Mouse (Mus musculus) brain, embryonic 18.5 days (tissue): ENCODE data around the gene Hba-a2.
"Not testable (repeated sequence)": the region's sequence is repeated elsewhere in the genome, so short reads cannot be mapped to it uniquely, and the experiment has no call there.

Experiments
- DNase-seq: peaks from one replicate; pipeline ENCODE4 v3.0.0-alpha.2; 2012; ENCODE audit warnings: low read depth, low spot score

The Hba-a2 gene

DNA sequence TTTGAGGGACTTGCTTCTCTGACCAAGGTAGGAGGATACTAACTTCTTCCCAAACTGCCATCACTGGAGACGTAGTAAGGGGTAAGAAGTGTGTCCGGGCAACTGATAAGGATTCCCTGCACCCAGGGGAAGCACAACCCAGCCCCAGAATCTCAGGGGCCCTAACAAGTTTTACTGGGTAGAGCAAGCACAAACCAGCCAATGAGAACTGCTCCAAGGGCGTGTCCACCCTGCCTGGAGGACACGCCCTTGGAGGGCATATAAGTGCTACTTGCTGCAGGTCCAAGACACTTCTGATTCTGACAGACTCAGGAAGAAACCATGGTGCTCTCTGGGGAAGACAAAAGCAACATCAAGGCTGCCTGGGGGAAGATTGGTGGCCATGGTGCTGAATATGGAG is at the start of gene Hba-a2:
TSS of gene Hba-a2 (plus strand) at position 287 of the 400 bp plus-strand sequence.
- DNase-seq, result not testable (repeated sequence)

DNA sequence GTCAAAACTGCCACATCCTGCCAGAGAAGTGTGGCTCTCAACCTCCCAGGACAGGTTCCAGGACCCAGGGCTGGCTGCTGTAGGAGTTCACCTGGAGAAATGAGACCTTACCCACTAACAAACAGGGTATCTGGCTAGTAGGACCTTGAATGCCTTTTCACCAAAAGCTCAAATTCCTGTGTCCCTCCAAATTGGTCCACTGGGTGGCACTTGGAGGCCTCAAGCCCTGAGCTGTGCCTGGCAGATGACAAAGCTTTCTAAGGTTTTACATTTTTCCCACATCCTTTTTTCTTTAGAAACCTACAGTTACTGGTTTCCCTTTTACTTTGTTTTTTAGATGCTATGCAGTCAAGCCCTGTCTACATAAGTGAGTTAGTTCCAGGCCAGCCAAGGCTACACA is 49.2 kb upstream of the Hba-a2 start:
- DNase-seq, result no peak

DNA sequence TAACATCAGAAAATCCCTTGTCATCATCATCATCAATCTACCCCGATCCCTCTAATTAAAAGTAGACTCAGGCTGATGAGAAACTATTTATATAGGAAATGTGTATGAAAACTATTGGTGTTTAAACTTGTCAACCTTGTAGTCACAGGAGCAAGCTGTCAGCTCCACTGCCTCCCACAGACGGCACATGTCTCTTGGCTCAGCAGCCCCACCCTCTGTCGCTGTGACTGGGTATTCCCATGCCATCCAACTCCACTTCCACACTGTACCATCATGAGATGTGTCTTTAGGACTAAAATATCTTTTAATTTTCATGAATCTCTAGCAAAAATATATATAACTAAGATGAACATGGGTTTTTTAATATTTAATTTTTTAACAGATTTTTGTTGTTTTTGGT is 47.9 kb upstream of the Hba-a2 start:
- DNase-seq, result no peak

DNA sequence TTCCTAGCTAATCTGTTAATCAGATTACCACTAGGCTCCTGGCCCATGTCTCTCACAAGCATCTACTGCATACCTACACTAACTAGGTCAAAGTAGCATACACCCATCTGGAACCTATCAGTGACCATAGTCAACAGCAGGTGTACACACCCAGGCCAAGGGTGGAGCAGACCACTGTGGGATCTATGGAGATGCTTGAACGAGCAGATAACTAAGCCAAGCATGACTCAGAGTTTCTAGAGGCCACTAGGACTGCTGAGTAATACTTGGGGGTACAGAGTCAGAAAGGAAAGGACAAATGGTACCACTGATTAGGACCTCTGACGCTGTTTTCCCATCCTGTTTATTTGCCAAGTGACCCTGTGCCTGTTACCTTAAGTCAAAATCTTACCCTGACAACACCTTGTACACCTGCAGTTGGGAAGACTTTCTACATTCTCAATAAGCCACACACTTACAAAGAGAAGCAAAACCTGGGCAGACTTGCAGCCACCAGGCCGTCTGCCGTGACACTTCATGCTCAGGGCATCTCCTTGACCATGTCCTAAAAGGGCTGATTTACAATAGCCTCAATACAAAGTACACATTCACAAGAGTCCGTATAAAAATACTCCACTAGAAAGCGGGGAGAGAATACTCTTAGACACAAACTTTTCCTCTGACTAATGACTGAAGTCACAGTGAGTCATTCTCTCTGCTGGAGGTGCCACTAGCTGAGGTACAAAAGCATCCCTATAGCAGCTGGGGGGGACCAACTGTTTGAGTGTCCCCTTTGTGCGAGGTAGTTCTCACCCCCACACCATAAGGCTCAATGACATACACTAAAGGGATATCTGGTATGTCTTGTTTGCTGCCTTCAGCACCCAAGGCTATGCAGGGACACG is 45.2 kb upstream of the Hba-a2 start:
- DNase-seq, result no peak

DNA sequence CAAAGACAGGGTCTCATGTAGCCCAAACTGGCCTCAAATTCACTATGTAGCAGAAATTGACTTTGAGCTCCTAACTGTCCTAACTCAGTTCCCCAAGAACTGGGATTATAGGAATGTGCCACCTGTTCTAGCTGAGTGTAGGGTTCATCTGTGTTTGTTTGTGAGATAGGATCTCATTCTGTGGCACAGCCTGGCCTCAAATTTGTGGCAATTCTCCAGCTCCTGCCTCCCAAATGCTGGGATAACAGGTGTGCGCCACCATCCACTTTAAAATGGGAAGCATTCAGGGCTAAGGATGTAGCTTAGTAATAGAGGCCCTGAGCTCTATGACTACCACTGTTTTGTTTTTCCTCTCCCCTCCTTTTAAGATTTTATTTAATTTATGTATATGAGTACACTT is 43.2 kb upstream of the Hba-a2 start:
- no peak for DNase-seq

DNA sequence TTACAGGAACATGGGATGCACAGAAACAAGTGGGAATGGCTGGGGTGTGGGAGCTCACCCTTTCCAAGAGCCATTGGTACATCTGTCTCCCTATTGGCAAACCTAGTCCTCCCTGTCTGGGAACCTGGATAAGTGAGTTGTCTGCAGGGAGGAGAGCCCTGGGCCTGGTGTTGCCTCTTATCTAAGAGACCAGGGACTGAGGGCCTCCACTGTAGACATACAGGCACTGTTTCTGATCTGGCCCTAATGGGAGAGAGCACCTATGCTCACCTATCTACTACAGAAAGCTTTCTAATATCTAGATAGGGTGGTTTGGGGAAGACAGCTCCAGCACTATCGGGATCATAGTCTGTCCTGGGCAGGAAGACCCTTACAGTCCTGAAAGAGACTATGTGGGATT is 40.1 kb upstream of the Hba-a2 start:
- no peak for DNase-seq

DNA sequence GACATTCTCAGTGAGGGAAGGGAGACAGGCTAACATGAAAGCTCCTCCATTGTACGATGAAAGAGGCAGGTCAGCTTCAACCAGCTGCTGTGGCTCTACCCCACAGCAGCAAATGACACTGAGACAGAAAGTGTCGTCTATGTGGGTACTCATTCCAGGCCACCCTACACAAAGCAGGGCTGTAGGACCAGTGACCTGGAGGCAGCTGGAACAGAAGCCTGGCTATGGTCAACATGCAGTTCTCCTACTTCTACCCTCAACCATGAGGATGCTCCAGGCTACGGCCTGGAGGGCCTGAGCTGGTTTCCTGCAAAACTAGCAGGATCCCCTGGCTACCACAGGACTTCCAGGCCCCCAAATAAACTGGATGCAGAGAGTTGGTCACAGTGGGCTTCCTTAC is 39.7 kb upstream of the Hba-a2 start:
- no peak for DNase-seq

DNA sequence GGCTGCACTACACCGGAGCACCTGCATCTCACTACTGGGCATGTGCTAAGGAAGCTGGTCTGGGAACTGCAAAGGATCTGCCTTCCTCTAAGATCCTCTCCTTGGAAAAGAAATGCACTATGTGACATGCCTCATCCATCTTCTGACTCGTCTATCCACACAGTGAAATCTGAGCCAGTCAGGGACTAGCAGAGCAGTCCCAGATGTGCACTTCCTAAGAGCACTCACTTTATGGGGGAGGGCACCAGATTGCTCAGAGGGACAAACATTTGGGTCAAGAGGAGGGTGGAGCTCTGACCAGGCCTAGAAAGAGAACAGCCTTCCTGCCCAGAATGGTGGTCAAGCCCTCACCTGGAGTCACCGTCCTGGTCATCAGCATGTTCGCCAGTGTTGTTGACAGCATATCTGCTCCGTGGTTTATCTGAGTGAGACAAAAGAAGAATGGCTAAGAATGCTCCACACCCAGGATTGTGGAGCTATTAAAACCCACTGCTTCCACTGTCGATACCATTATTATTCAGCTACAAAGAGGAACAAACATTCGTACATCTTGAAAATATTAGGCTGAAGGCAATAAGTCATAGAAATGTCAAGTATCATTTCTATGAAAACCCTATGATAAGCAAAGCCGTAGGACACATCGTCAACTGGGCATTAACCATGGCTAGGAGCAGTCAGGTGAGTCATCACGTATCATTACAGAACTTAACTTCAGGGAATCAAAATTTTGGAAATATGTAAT is 33.4 kb upstream of the Hba-a2 start:
- no peak for DNase-seq

DNA sequence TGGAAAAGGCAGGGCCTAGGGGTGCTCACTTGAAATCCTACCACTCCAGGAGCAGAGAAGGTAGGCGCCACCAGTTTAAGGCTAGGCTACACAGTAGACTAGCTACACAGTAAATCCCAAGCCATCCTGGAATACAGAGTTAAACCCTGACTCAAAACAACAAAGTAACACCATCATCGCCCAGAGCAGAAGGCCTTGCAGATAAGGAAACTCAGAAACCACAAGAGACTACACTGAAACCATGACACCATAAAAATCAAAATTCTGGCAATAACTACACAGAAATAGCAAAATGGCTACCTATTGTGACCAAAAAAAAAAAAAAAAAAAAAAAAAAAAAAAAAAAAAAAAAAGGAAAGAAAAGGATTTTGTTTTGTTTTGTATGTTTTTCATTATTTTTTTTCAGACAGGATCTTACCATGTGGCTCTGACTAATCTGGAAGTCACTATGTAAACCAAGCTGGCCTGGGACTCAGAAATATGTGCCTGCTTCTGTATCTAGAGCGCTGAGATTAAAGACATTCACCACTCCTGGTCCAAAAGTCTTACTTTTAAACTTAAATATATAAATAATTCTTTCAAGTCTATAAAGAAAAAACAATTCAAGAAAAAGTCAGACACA is 31.1 kb upstream of the Hba-a2 start:
- no peak for DNase-seq

DNA sequence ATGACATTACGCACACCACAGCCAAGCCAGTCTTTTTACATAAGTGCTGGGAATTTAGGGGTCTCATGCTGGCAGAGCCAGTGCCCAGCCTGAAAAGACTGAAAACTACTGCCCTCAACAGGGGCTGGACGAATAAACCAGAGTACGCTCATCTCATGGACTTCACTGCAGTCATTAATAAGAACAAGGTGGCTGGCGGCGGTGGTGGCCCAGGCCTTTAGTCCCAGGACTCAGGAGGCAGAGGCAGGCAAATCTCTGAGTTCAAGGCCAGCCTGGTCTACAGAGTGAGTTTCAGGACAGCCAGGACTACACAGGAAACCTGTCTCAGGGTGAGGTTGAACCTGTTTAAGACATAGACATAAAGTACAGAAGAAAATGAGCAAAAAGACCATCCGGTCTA is 30.1 kb upstream of the Hba-a2 start:
- DNase-seq, result no peak

DNA sequence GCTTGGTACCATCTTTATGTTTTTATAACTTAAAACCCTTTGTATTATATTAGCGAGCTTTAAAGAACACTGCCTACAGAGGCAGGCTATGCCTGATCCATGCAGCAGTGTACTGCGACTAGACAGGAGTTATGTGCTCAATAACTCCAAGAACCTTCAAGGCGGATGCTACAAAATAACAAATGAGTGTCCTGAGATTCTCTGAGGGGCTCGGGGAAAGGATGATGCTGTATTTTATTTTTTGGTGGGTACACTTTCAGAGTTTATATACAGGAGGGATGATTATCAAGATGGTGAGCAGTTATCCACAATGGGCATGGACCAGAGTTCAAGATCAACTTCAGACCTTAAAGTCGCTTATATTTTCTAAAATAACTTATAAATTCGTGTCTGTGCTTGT is 29.5 kb upstream of the Hba-a2 start:
- DNase-seq, result no peak

DNA sequence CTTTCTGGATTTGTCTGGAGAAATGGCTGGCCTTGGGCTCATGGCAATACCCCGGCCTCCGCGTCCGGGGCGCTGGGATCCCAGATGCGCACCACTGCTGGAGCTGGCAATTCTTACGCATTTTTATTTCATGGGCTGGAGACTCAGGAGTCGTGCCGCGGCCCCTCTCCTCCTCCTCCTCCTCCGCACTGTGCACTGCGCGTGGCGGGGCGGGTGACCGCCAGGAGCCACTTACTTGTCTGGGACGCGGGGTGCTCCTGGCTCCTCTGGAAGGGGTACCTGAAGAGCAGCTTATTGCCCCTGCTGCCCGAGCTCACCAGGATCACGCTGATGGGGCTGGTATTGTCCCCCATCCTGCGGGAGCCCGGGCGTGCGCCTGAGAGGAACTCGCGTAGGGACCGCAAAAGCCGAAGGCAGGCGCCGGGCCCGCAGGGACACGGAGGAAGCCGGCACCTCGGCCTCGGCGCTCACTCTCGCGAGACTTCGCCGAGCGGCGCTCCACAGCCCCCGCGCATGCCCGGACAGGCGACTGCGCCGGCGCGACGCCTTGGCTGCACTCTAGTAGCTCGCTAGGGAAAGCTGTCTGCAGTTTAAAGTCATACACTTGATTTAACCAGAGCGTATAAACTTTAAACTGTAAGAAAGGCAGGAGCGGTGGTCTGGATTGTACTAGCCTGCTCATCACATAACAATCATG is 29.0 kb upstream of the Hba-a2 start, which contains the start of gene Nprl3:
TSS of gene Nprl3 (minus strand) at position 520 of the 697 bp plus-strand sequence.
- DNase-seq, result peak; percentile 86

DNA sequence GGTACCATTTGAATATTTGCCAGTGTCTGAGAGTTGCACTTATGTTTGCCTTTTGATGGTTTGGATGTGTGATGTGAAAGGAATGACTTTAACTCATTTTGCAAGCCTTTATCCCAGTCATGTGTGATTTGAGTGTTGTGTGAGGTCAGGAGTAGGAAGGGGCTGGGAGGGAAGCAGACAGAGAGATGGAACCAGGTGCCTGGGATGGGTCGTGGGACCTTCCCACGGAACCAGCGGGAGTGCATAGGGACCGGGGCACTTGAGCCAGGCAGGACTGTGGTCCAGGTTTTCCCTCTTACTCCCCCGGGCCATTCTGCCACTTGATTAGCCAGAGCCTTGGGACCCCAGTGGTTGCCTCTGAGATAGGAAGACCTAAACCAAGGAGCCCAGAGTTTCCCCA is 28.3 kb upstream of the Hba-a2 start:
- no peak for DNase-seq

DNA sequence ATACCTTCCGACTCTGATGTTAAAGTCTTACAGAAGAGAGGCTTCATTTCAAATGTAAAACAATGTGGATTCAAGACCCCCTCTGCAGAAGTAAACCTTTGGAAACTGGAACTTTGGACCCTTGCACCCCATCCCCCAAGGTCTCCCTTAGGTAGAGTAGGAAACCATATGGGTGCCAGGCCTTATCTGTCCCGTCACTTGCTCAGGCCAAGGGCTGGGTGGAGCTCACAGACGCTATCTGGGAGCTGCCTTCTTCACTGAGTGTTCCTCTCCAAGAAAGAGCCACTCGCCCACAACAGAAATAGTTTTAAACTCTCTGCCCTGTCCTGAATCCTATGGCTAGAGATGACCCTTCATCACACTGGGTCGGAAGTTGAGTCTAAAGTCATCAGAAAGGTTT is 27.3 kb upstream of the Hba-a2 start:
- DNase-seq, result no peak

DNA sequence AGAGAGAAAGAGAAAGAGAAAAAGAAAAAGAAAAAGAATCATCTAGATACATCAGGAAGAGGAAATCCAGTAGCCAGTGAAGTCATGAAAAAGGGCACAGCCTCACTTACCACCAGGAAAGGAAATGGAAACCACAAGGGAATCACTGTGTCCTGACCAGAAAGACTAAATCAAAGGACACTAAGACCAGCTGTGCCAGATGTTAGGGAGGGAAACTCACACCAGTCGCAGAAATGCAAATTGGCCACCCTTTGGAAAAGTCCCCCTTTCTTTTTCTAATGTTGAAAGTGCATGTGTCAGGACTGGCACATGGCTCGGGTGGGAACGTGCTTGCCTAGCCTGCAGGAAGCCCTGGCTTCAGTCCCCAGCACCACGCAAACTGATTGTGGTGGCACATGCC is 25.1 kb upstream of the Hba-a2 start:
- no peak for DNase-seq

DNA sequence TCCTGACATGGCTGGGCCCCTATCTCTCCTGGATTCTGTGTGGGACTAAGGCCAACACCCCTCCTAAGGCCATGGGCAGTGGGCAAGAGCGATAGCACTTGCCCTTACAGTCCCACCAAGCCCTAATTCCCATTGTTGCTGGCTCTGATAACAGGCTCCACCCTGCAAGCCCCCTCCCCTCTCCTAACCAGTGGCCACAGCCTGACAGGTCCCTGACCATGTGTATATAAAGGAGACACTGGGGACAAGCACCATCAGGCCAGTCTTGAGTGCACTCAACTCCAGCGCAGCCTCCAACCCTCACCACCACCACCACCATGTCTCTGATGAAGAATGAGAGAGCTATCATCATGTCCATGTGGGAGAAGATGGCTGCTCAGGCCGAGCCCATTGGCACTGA is 19.9 kb upstream of the Hba-a2 start, which contains the start of gene Hba-x:
TSS of gene Hba-x (plus strand) at position 54 of the 400 bp plus-strand sequence.
- DNase-seq, result no peak

DNA sequence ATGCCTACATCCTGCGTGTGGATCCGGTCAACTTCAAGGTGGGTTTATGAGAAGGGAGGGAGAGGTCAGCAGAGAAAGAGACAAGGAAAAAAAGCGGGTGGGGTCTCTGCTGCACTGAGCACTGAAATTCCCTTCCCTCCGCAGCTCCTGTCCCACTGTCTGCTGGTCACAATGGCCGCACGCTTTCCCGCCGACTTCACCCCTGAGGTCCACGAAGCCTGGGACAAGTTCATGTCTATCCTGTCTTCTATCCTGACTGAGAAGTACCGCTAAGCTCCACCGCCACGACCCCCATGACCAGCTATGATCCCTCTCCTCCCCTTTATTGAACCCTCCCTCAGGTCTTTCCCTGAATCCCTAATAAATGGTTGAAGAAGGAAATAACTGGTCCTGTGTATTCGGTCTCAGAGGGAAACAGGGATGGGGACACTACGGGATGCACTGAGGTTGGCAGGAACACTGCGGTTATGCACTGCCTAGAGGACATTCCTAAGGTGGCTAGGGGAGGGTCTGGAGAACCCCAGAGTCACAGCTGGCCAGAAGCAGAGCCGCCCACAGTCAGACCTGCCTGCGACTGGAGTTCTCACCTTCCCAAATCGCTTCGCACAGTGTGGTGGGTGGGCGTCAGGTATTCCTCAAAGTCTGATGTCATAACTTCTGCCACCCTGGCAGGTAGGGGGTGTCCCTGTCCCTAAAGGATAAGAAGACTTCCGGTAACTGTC is 18.4 kb upstream of the Hba-a2 start:
- DNase-seq, result no peak

DNA sequence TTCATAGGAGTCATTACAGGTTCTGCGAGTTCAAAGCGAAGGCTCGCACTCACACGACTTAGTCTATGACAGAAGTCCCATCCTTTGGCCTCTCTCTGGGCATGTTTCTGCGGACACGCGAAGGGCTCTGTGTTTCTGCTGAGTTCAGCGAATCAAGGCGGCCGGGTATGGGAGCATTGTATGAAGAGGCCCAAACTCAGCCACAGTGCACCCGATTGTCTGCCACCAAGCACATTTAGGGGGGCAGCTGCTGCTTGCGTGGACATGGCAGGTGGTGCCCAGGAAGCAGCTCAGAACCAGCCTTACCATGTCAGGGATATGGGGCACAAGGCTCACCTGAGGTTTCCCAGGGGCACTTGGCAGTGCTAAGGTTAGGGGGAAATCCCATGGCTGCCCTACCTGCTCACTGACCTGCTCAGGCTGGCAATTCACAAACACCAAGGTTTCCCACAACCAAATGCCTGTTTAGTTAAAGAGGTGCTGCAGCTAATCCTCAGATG is 17.8 kb upstream of the Hba-a2 start:
- no peak for DNase-seq

DNA sequence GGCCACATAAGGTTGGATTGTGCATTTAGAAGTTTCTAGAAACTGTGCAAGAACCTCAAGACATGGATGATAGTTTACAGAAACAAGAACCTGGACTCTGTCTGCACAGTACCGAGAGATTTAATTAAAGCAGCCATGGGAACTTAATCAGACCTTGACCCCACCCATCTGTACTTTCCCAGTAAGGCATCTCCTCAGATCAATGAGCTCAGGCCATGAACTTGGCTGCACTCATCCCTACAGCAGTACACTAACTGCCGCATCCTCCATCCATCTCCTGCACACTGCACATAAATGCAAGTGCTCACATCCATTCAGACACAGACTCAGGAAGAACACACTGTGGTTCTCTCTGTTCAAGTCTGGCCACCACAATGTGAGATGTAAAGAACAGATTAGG is 15.6 kb upstream of the Hba-a2 start:
- DNase-seq, result no peak

DNA sequence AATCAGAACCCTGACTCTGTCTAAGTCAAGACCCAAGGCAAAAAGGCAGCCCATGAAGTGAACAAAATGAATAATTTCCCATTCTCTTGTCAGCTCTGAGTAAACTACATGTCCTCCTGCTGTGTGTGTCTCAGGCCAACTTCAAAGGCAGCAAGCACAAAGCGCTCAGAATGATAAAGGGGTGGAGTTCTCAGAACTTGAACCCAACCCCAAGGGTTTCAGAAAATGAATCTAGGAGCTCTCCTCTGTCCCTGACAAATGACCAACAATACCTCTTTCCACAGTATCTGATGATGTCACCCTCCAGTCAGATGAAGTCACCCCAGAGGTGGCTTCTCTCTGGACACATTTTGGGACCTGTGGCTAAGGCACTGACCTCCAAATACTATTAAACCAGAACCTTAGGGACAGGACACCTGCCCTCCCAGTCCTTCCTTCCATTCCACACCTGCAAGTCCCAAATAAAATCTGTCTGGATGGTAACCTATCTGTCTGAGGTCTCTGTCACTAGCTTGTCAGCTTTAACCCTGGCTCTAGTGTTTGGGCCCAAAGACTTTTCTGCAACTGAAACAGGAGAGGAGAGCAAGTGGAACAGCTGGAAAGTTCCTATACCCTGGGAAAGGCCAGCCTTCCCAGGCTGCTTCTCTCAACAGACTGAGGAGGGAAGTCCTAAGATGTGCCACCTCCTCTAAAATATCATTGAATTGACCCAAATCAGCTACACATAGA is 14.7 kb upstream of the Hba-a2 start:
- no peak for DNase-seq
